Mouse (Mus musculus): ENCODE data around the gene Jak3. TPM values are rescaled to one million over a fixed set of nuclear protein-coding genes. Genes with fewer than 3 reads are reported as not detected.

The Jak3 gene
- polyA plus RNA-seq, 3 experiments from 2014 or later: 18.9 to 30.3 (median 22.5) TPM

DNA sequence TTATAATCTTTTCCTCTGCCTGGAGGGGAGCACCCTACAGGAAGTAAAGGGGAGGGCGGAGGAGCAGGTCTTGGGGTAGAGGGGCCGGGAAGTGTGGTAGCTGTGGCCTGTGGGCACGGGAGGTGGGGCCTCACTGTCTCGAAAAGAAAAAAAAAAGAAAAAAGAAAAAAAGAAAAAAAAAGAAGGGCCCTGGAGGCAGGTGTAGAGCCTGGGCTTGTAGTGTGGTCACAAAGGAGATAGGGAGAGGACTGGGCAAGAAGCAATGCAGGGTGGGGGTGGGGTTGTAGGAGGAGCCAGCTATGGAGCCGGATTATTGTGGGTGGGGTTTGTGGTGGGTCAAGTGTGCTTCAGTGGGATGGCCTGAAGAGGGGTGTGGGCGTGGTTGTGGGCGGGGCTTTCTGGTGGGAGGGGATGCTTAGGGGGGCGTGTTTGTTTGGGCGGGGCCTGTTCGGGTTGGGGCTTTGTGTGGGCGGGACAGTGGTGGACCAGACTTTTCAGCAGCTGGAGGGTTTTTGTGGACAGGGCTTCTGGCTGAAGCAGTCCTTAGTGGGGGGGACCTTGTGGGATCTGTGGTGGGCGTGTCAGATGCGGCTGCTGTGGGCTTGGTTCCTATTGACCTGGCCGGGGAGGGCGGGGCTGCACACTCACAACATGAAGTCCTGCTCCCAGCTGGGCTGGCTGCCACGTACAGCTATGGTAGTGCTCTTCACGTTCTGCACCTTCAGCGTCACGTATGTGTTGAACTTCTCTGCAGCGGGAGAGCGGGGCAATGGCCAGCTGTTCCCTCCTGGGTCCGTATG, 10.6 kb upstream of the Jak3 start:
- ATAC-seq: peak; percentile 46

DNA sequence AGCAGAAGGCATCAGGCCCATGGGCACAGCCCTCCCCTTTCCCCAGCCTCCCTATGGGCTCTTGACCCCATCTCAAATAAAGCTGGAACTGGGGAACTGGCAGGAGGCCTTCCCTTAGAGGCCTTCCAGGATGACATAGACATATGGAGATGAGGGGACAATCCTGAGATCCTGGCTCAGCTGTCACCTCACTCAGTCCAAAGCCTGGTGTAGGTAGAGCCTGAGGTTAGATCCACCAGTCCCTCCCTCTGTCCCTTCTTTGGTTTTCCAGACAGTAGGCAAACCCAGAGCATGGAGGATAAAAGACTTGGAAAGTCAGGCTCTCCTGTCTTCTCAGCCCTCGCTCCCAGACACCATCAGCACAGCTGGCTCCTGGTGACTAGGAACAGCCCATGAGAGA, 9.2 kb upstream of the Jak3 start:
- ATAC-seq: no peak

DNA sequence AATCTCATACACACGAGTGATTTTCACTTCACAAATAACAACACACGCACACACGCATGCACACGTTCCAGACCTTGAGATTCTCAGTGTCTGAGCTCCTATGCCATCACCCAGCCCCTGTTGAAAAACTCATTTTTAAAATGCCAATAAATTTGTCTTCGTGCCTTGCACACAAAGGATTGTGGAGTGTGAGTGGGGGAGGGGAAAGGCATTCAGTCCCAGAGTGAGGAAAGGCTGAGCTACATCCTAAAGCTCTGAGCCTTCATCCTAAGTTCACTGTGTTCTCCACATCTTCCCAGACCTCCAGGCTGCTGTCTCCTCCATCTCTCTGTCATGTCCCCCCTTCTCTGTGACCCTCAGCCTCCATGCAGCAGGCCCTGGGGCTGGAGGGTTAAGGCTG, 8.8 kb upstream of the Jak3 start:
- ATAC-seq: no peak

- peak; percentile 74 for ATAC-seq
Measured at GRCm38 (mm10) chr8:71668220-71668975, 7.7 kb upstream of the Jak3 start.

DNA sequence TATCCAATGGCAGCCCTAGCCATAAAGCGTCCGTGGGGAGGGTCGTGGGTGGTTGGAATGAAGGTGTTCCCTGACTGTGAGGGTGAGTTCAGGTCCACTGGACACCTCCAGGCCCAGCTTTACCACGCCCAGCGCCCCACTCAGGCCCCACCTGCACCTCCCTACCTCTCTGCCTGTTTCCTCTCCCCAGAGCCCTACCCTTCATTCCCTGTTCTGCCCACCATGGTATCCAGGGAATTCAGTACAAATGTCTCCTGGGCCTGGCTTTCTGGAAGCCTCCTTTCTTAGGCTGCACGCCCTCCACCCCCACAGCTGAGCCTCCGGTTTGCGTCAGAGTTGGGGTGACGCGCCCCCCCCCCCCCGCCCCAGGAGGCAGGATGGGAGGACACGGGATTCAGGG, 5.9 kb upstream of the Jak3 start:
- no peak for ATAC-seq

- ATAC-seq: peak; percentile 7
Measured at GRCm38 (mm10) chr8:71670621-71671548, 5.2 kb upstream of the Jak3 start.

DNA sequence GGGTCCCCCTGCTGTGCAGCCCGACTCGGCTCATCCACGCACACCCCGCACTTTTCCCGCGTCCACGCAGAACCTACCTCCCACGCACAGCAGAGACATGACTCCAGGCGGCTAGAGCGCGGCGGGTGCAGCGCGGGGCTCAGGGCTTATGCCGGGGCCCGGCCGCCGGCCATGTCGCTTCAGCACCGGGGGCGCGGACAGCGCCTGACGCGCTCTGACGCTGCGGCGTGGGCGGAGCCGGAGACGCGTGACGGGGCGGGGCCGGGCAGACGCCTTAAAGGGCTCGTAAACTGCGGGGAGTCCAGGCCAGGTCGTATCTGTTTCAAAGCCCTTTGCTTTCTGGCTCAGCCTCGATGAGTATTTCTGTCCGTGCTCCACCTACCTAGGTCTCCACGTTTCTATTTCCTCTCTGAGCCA, 4.5 kb upstream of the Jak3 start, which contains the start of gene Unc13a:
Gene Unc13a, minus strand, starts transcription at position 209 of the 417 bp plus-strand sequence.
- peak; percentile 54 for ATAC-seq

- ATAC-seq: no peak
Measured at GRCm38 (mm10) chr8:71672168-71672735, 3.8 kb upstream of the Jak3 start.

- no peak for ATAC-seq
Measured at GRCm38 (mm10) chr8:71674071-71674470, 2.0 kb upstream of the Jak3 start.

GRCm38 (mm10) chr8:71675456-71676019, 558 bp upstream of the Jak3 start:
- no peak for ATAC-seq

GRCm38 (mm10) chr8:71676803-71677202, 707 bp downstream of the Jak3 start:
- no peak for ATAC-seq

DNA sequence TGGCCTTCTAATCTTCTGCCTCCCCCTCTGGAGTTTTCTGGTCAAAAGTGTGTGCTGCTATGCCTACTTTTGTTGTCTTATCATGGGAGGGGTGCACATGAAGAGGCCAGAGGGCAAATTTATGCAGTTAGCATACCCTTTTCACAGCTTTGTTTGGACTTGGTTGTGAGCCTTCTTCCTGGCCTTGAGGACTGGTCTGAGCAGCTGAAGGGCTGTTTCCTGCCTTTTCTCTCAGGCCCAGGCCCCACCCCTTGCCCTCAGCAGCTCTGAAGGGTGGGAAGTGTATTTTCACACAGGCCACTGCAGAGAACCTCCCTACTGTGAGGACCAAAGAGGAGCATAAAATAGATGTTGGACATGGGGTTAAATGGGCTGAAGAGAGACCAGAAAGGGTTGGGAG, 1.5 kb downstream of the Jak3 start:
- no peak for ATAC-seq

DNA sequence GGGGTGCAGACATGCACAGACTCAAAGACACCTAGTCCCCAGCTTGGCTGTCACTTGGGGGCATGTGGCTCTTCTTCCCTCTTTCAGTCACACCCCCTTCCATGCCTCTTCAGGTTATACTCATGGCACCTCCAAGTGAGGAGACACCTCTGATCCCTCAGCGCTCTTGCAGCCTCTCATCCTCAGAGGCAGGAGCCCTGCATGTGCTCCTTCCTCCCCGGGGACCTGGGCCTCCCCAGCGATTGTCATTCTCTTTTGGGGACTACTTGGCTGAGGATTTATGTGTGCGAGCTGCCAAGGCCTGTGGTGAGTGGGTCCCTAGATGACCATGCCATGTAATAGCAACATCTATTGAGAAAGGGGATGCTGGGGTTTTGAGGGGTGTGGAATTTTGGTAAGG, 2.1 kb downstream of the Jak3 start:
- ATAC-seq: no peak

DNA sequence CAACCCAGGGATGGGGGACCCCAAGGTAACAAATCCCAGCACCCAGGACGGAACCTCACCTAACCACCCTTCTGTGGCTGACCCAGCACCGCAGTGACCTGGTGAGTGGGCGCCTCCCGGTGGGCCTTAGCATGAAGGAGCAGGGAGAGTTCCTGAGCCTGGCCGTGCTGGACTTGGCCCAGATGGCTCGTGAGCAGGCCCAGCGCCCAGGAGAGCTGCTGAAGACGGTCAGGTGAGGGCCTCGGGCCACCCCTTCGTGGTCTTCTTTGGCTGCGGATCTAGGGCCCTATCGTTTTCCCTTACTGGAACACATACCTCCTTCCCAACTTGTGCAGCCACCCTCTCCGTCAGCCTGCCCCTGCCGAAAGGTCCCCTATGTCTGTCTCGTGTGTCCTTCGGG, 3.0 kb downstream of the Jak3 start:
- no peak for ATAC-seq

DNA sequence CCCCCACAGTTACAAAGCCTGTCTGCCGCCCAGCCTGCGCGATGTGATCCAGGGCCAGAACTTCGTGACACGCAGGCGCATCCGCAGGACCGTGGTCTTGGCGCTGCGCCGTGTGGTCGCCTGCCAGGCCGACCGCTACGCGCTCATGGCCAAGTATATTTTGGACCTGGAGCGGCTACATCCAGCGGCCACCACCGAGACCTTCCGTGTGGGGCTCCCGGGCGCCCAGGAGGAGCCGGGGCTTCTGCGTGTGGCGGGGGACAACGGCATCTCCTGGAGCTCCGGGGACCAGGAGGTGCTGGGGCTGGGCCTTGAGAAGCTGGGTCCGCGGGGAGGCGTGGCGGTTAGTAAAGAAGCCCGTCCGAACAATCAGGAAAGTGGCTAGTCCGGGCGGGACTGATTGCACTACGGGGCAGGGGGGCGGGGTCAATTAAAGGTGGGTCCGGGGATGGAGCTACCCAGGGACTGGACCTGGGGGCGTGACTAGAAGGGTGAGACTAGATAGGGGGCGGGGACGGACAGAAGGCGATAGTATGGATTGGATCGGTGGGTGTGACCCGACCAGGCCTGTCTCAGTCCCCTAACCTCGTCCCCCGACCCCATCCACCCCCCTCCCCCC, 3.6 kb downstream of the Jak3 start:
- no peak for ATAC-seq

GRCm38 (mm10) chr8:71680471-71680870, 4.4 kb downstream of the Jak3 start:
- no peak for ATAC-seq

DNA sequence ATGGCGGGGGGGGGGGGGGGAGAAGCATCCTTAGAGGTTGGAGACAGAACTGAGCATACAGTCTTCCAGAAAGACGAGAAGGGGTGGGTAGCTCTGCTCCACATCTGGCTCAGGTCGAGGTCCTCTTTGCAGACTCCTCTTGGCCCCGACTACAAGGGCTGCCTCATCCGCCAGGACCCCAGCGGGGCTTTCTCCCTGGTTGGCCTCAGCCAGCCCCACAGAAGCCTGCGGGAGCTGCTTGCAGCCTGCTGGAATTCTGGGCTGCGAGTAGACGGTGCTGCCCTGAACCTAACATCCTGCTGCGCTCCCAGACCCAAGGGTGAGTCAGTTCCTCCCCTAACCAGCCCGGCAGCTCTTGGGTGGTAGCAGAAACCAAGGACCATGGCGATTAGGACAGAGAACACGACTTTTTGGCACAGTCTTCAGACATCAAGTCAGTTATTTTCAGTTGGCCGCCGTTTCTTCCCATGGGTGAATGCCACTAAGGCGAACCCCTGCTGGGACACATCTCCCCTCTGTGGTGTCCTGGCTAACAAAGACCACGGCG, 5.3 kb downstream of the Jak3 start:
- no peak for ATAC-seq

DNA sequence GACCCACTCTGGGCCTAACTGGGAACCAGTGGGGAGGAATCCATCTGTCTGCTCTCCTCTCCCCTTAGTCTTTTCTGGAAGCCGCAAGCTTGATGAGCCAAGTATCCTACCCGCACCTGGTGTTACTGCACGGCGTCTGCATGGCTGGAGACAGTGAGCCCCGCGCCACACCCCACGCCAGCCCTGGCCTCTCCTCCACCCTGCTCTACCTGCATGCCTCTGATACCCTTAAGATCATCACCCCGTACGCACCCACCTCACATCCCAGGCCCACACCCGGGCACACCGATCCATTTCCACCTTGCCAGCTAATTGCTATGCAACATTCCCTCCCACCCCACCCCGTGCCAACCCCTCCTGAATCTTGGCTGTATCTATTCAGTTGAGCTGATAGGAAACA, 6.7 kb downstream of the Jak3 start:
- ATAC-seq: no peak

DNA sequence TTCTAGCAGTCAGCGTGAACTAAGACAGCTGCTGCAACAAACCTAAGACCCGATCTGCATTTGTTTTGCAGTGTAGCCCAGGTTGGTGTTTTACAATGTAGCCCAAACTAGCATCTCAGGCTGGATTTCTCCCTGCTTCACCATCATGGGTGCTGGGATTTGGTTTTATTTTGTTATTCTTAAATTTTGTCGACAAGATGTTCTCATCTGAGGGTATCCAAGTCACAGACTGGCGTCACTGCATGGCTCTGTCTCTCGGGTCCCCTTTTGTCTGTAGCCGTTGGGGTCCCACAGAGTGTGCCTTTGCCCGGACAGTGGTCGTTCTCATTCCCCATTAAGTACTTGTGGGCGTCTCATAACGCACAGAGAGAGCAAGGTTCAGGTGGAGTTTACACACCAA, 8.6 kb downstream of the Jak3 start:
- no peak for ATAC-seq

DNA sequence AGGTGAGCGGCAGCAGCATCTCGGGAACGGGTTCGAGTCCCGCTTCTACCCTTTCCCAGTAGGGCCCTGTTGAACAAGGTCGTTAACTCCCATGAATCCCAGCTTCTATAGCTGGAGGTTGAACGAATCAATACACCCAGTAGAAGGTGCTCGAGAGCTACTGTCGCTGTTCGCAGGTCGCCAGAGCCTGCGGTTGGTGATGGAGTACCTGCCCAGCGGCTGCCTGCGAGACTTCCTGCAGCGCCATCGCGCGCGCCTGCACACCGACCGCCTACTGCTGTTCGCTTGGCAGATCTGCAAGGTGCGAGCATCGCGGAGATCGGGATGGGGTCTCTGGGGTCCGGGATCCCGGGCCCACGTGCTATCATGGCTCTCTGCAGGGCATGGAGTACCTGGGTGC, 9.5 kb downstream of the Jak3 start:
- ATAC-seq: no peak

- no peak for ATAC-seq
Measured at GRCm38 (mm10) chr8:71686143-71686734, 10.1 kb downstream of the Jak3 start.

Data from inflammation-experienced regulatory T-cells, adult 6 months (primary cell).